Mouse (Mus musculus) lung, embryonic 16.5 days (tissue): Measurements from ENCODE around the gene Cdc42ep1. TPM values are rescaled to one million over a fixed set of nuclear protein-coding genes. Genes with fewer than 3 reads are reported as not detected.

Source experiments
- ATAC-seq: fragments of 200-750 bp; cut with Nextera tagmentation; 2 replicates; pipeline ENCODE4 v1.8.0; 2017; ENCODE audit warnings: low read depth, mild to moderate bottlenecking, moderate library complexity
- H3K27ac ChIP-seq: fragments of 300-500 bp; sonication (generic); 2 replicates; pipeline ENCODE4 v1.5.1; 2014; ENCODE audit warnings: mild to moderate bottlenecking, control low read depth, low read length
- H3K27me3 ChIP-seq: fragments of 300-500 bp; sonication (generic); 2 replicates; pipeline ENCODE4 v1.6.1; 2014; ENCODE audit warnings: low read depth, low read length, mixed read lengths; ENCODE audit not compliant: control insufficient read depth, insufficient read depth
- H3K36me3 ChIP-seq: fragments of 300-500 bp; sonication (generic); 2 replicates; pipeline ENCODE4 v1.6.1; 2014; ENCODE audit warnings: low read length; ENCODE audit not compliant: control insufficient read depth, insufficient read depth
- H3K4me1 ChIP-seq: fragments of 300-500 bp; sonication (generic); replicated peaks from 2 replicates; pipeline ENCODE4 v1.6.1; 2014; ENCODE audit warnings: low read length, mixed read lengths; ENCODE audit not compliant: control insufficient read depth, insufficient read depth
- H3K4me2 ChIP-seq: fragments of 300-500 bp; sonication (generic); 2 replicates; pipeline ENCODE4 v1.6.1; 2014; ENCODE audit warnings: low read depth, low read length, control low read depth
- H3K4me3 ChIP-seq: fragments of 300-500 bp; sonication (generic); 2 replicates; pipeline ENCODE4 v1.5.1; 2014; ENCODE audit warnings: mild to moderate bottlenecking, low read length, control low read depth
- H3K9ac ChIP-seq: fragments of 300-500 bp; sonication (generic); 2 replicates; pipeline ENCODE4 v1.6.1; 2014; ENCODE audit warnings: low read length, control low read depth
- H3K9me3 ChIP-seq: fragments of 300-500 bp; sonication (generic); 2 replicates; pipeline ENCODE4 v1.6.1; 2016; ENCODE audit warnings: low read length; ENCODE audit not compliant: control insufficient read depth
- WGBS: fragments of 180-500 bp; shearing (Covaris S2); extraction: QIAGEN DNeasy Blood & Tissue Kit; methylation state at CpG from one replicate; pipeline ENCODE4 v1.1.7; 2014; 5-methylcytosine and 5-hydroxymethylcytosine counted together
- polyA plus RNA-seq: library from polyadenylated mRNA; unstranded; fragments of >200 nt; fragmentation: Nextera tagmentation; extraction: Ambion mirVana; gene quantifications from 2 replicates; pipeline ENCODE4 v1.2.1, GENCODE M21; 2015

Cdc42ep1 gene
- polyA plus RNA-seq, 1 experiment from 2014 or later: 113 TPM

GRCm38 (mm10) chr15:78804326-78804725 is 38.1 kb upstream of the Cdc42ep1 start:
- no peak for ATAC-seq
- H3K27me3 ChIP-seq: peaks cover 2% of the 10 kb centered on the region
- H3K4me3 ChIP-seq: no peak overlapping the region
- H3K27ac ChIP-seq: peak overlapping the region; percentile 87
- no peaks in the 10 kb centered on the region for H3K36me3 ChIP-seq
- H3K4me1 ChIP-seq: peaks cover 42% of the 10 kb centered on the region
- H3K4me2 ChIP-seq: no peak overlapping the region
- no peak overlapping the region for H3K9ac ChIP-seq
- WGBS: 15% methylated on average over 6 of the region's 6 CpGs
- no peaks in the 10 kb centered on the region for H3K9me3 ChIP-seq

GRCm38 (mm10) chr15:78805351-78805750 is 37.1 kb upstream of the Cdc42ep1 start:
- Histone ChIP-seq H3K4me2 (no peak overlapping the region), H3K4me3 (no peak overlapping the region), H3K9ac (no peak overlapping the region), H3K9me3 (no peaks in the 10 kb centered on the region), H3K27ac (no peak overlapping the region), H3K27me3 (peaks cover 2% of the 10 kb centered on the region), H3K4me1 (peaks cover 49% of the 10 kb centered on the region), H3K36me3 (no peaks in the 10 kb centered on the region)
- 61% methylated on average over 2 of the region's 2 CpGs for WGBS
- ATAC-seq: no peak

- Histone ChIP-seq H3K27ac (no peak overlapping the region), H3K27me3 (no peaks in the 10 kb centered on the region; the same call in 1 of the 2 replicates), H3K4me2 (no peak overlapping the region), H3K4me3 (no peak overlapping the region), H3K4me1 (peaks cover 41% of the 10 kb centered on the region), H3K9me3 (no peaks in the 10 kb centered on the region), H3K36me3 (no peaks in the 10 kb centered on the region), H3K9ac (no peak overlapping the region)
- 21% methylated on average over 2 of the region's 2 CpGs for WGBS
- no peak for ATAC-seq
Measured at GRCm38 (mm10) chr15:78806614-78807013, 35.8 kb upstream of the Cdc42ep1 start.

- H3K4me2 ChIP-seq: no peak overlapping the region
- 65% methylated on average over 3 of the region's 3 CpGs for WGBS
- no peak for ATAC-seq
- no peak overlapping the region for H3K9ac ChIP-seq
- H3K27ac ChIP-seq: no peak overlapping the region
- H3K4me1 ChIP-seq: peaks cover 37% of the 10 kb centered on the region
- H3K4me3 ChIP-seq: no peak overlapping the region
- no peaks in the 10 kb centered on the region for H3K36me3 ChIP-seq
- H3K27me3 ChIP-seq: no peaks in the 10 kb centered on the region
- no peaks in the 10 kb centered on the region for H3K9me3 ChIP-seq
Measured at GRCm38 (mm10) chr15:78807141-78807540, 35.3 kb upstream of the Cdc42ep1 start.

GRCm38 (mm10) chr15:78808980-78809379 is 33.4 kb upstream of the Cdc42ep1 start:
- H3K4me3 ChIP-seq: no peak overlapping the region
- no peak overlapping the region for H3K4me2 ChIP-seq
- H3K36me3 ChIP-seq: no peaks in the 10 kb centered on the region
- H3K27me3 ChIP-seq: no peaks in the 10 kb centered on the region
- H3K4me1 ChIP-seq: peaks cover 23% of the 10 kb centered on the region
- H3K9ac ChIP-seq: no peak overlapping the region
- no peaks in the 10 kb centered on the region for H3K9me3 ChIP-seq
- H3K27ac ChIP-seq: no peak overlapping the region
- ATAC-seq: no peak
- 67% methylated on average over 2 of the region's 2 CpGs for WGBS

GRCm38 (mm10) chr15:78809739-78810138 is 32.7 kb upstream of the Cdc42ep1 start:
- Histone ChIP-seq H3K9me3 (no peaks in the 10 kb centered on the region), H3K36me3 (no peaks in the 10 kb centered on the region), H3K4me2 (no peak overlapping the region), H3K9ac (no peak overlapping the region), H3K4me1 (peaks cover 17% of the 10 kb centered on the region), H3K4me3 (no peak overlapping the region), H3K27me3 (no peaks in the 10 kb centered on the region), H3K27ac (no peak overlapping the region)
- WGBS: 32% methylated on average over 9 of the region's 9 CpGs
- ATAC-seq: no peak

GRCm38 (mm10) chr15:78810146-78810545 is 32.3 kb upstream of the Cdc42ep1 start:
- Histone ChIP-seq H3K27ac (no peak overlapping the region), H3K9ac (no peak overlapping the region), H3K36me3 (no peaks in the 10 kb centered on the region), H3K4me1 (peaks cover 17% of the 10 kb centered on the region), H3K4me2 (no peak overlapping the region), H3K9me3 (no peaks in the 10 kb centered on the region), H3K4me3 (no peak overlapping the region), H3K27me3 (no peaks in the 10 kb centered on the region)
- WGBS: 38% methylated on average over 9 of the region's 9 CpGs
- no peak for ATAC-seq

- Histone ChIP-seq H3K27ac (no peak overlapping the region), H3K4me1 (peaks cover 17% of the 10 kb centered on the region), H3K4me2 (no peak overlapping the region), H3K4me3 (no peak overlapping the region), H3K9me3 (no peaks in the 10 kb centered on the region), H3K36me3 (no peaks in the 10 kb centered on the region), H3K9ac (no peak overlapping the region), H3K27me3 (no peaks in the 10 kb centered on the region)
- ATAC-seq: no peak
- WGBS: 86% methylated on average over 4 of the region's 4 CpGs
Measured at GRCm38 (mm10) chr15:78813603-78814002, 28.8 kb upstream of the Cdc42ep1 start.

- no peak overlapping the region for H3K4me3 ChIP-seq
- peaks cover 9% of the 10 kb centered on the region for H3K4me1 ChIP-seq
- ATAC-seq: peak; percentile 94
- H3K9me3 ChIP-seq: no peaks in the 10 kb centered on the region
- peak overlapping the region; percentile 70 for H3K27ac ChIP-seq
- no peaks in the 10 kb centered on the region for H3K36me3 ChIP-seq
- no peak overlapping the region for H3K9ac ChIP-seq
- H3K27me3 ChIP-seq: no peaks in the 10 kb centered on the region
- H3K4me2 ChIP-seq: peak overlapping the region; percentile 25; the same call in 1 of the 2 replicates
- WGBS: 23% methylated on average over 11 of the region's 11 CpGs
Measured at GRCm38 (mm10) chr15:78815314-78816073, 26.9 kb upstream of the Cdc42ep1 start.
